Mouse (Mus musculus) lung, embryonic 14.5 days (tissue): ENCODE results near the gene Lgals3bp. TPM values are rescaled to one million over a fixed set of nuclear protein-coding genes. Genes with fewer than 3 reads are reported as not detected.
"Not testable (repeated sequence)": the region's sequence is repeated elsewhere in the genome, so short reads cannot be mapped to it uniquely, and the experiment has no call there.

ENCODE experiments used
- ATAC-seq: fragments of 200-750 bp; cut with Nextera tagmentation; 2 replicates; pipeline ENCODE4 v1.8.0; 2017; ENCODE audit warnings: mild to moderate bottlenecking, moderate TSS enrichment, moderate library complexity; ENCODE audit not compliant: insufficient read depth
- DNase-seq: peaks from one replicate; pipeline ENCODE4 v3.0.0-alpha.2; 2015
- H3K27ac ChIP-seq: fragments of 300-500 bp; sonication (generic); 2 replicates; pipeline ENCODE4 v1.5.1; 2014; ENCODE audit warnings: low read depth, mild to moderate bottlenecking, moderate library complexity
- H3K27me3 ChIP-seq: fragments of 300-500 bp; sonication (generic); 2 replicates; pipeline ENCODE4 v1.6.1; 2014; ENCODE audit warnings: low read length, control low read depth; ENCODE audit not compliant: insufficient read depth
- H3K36me3 ChIP-seq: fragments of 300-500 bp; sonication (generic); 2 replicates; pipeline ENCODE4 v1.6.1; 2014; ENCODE audit warnings: control low read depth; ENCODE audit not compliant: insufficient read depth
- H3K4me1 ChIP-seq: fragments of 300-500 bp; sonication (generic); 2 replicates; pipeline ENCODE4 v1.6.1; 2014; ENCODE audit warnings: antibody characterized with exemption, control low read depth; ENCODE audit not compliant: insufficient read depth
- H3K4me2 ChIP-seq: fragments of 300-500 bp; sonication (generic); 2 replicates; pipeline ENCODE4 v1.6.1; 2014; ENCODE audit warnings: mild to moderate bottlenecking
- H3K4me3 ChIP-seq: fragments of 300-500 bp; sonication (generic); 2 replicates; pipeline ENCODE4 v1.5.1; 2014; ENCODE audit warnings: low read depth, low read length
- H3K9ac ChIP-seq: fragments of 300-500 bp; sonication (generic); 2 replicates; pipeline ENCODE4 v1.6.1; 2014
- H3K9me3 ChIP-seq: fragments of 300-500 bp; sonication (generic); 2 replicates; pipeline ENCODE4 v1.6.1; 2016; ENCODE audit warnings: low read depth, low read length, control low read depth
- CTCF ChIP-seq: IDR thresholded peaks from 2 replicates; pipeline ENCODE4 v1.5.1; 2016; ENCODE audit warnings: antibody characterized with exemption, low read depth
- WGBS: fragments of 180-500 bp; shearing (Covaris S2); extraction: QIAGEN DNeasy Blood & Tissue Kit; methylation state at CpG from one replicate; pipeline ENCODE4 v1.1.7; 2014; 5-methylcytosine and 5-hydroxymethylcytosine counted together
- polyA plus RNA-seq: library from polyadenylated mRNA; unstranded; fragments of >200 nt; fragmentation: Nextera tagmentation; extraction: Ambion mirVana; gene quantifications from 2 replicates; pipeline ENCODE4 v1.2.1, GENCODE M21; 2014

Lgals3bp gene
- polyA plus RNA-seq, 1 experiment from 2014 or later, result 2.9 TPM

- H3K9ac ChIP-seq, result no peak overlapping the region
- TF ChIP-seq CTCF, result no peak
- ATAC-seq (no peak), DNase-seq (no peak)
- no peak overlapping the region for H3K4me2 ChIP-seq
- H3K4me1 ChIP-seq, result no peaks in the 10 kb centered on the region
- 76% methylated on average over 6 of the region's 6 CpGs for WGBS
- H3K9me3 ChIP-seq, result no peaks in the 10 kb centered on the region
- no peak overlapping the region for H3K27ac ChIP-seq
- H3K4me3 ChIP-seq, result no peak overlapping the region
- no peaks in the 10 kb centered on the region; the same call in 1 of the 2 replicates for H3K27me3 ChIP-seq
- H3K36me3 ChIP-seq, result no peaks in the 10 kb centered on the region
Observed at GRCm38 (mm10) chr11:118378656-118379055, 23.2 kb downstream of the Lgals3bp start.

GRCm38 (mm10) chr11:118376323-118376722, 25.6 kb downstream of the Lgals3bp start:
- not testable (repeated sequence) for DNase-seq, H3K4me2 ChIP-seq, H3K4me3 ChIP-seq, H3K4me1 ChIP-seq, H3K9ac ChIP-seq, ATAC-seq, H3K27me3 ChIP-seq, H3K36me3 ChIP-seq, H3K27ac ChIP-seq, H3K9me3 ChIP-seq

GRCm38 (mm10) chr11:118375881-118376280, 26.0 kb downstream of the Lgals3bp start:
- TF ChIP-seq CTCF, result no peak
- Histone ChIP-seq H3K27me3 (no peaks in the 10 kb centered on the region; the same call in 1 of the 2 replicates), H3K4me3 (no peak overlapping the region), H3K9ac (no peak overlapping the region), H3K27ac (no peak overlapping the region), H3K4me2 (no peak overlapping the region), H3K9me3 (no peaks in the 10 kb centered on the region), H3K4me1 (no peaks in the 10 kb centered on the region), H3K36me3 (no peaks in the 10 kb centered on the region)
- 55% methylated on average over 5 of the region's 5 CpGs for whole genome bisulfite sequencing
- DNase-seq (no peak), ATAC-seq (no peak)

- WGBS, result 72% methylated on average over 8 of the region's 8 CpGs
- Histone ChIP-seq H3K4me3 (no peak overlapping the region), H3K27ac (no peak overlapping the region), H3K4me2 (no peak overlapping the region), H3K36me3 (no peaks in the 10 kb centered on the region), H3K9me3 (no peaks in the 10 kb centered on the region), H3K9ac (no peak overlapping the region), H3K4me1 (no peaks in the 10 kb centered on the region), H3K27me3 (no peaks in the 10 kb centered on the region; the same call in 1 of the 2 replicates)
- no peak for TF ChIP-seq CTCF
- DNase-seq (no peak), ATAC-seq (no peak)
Observed at GRCm38 (mm10) chr11:118375461-118375860, 26.4 kb downstream of the Lgals3bp start.

GRCm38 (mm10) chr11:118375006-118375405, 26.9 kb downstream of the Lgals3bp start:
- no peak for ATAC-seq
- Histone ChIP-seq H3K4me2 (no peak overlapping the region), H3K36me3 (no peaks in the 10 kb centered on the region), H3K9ac (no peak overlapping the region), H3K27ac (no peak overlapping the region), H3K4me1 (no peaks in the 10 kb centered on the region), H3K27me3 (no peaks in the 10 kb centered on the region; the same call in 1 of the 2 replicates), H3K4me3 (no peak overlapping the region), H3K9me3 (no peaks in the 10 kb centered on the region)
- TF ChIP-seq CTCF, result 0 out of 2 replicates have a peak, but pooled peaks have one; percentile 20
- DNase-seq, result no peak

- no peak for ATAC-seq
- TF ChIP-seq CTCF, result no peak
Observed at GRCm38 (mm10) chr11:118374506-118374905, 27.4 kb downstream of the Lgals3bp start.

GRCm38 (mm10) chr11:118372641-118373040, 29.3 kb downstream of the Lgals3bp start:
- Histone ChIP-seq H3K27me3 (no peaks in the 10 kb centered on the region), H3K4me3 (no peak overlapping the region), H3K4me1 (no peaks in the 10 kb centered on the region), H3K27ac (no peak overlapping the region), H3K36me3 (no peaks in the 10 kb centered on the region), H3K9ac (no peak overlapping the region), H3K9me3 (no peaks in the 10 kb centered on the region), H3K4me2 (no peak overlapping the region)
- TF ChIP-seq CTCF, result no peak
- DNase-seq (no peak), ATAC-seq (no peak)
- WGBS, result 52% methylated on average over 7 of the region's 7 CpGs

More at GRCm38 (mm10) chr11:118374506-118374905, 27.4 kb downstream of the Lgals3bp start:
- Histone ChIP-seq H3K27ac (no peak overlapping the region), H3K4me3 (no peak overlapping the region), H3K36me3 (no peaks in the 10 kb centered on the region), H3K4me2 (no peak overlapping the region), H3K27me3 (no peaks in the 10 kb centered on the region; the same call in 1 of the 2 replicates), H3K4me1 (no peaks in the 10 kb centered on the region), H3K9me3 (no peaks in the 10 kb centered on the region), H3K9ac (no peak overlapping the region)
- WGBS, result 55% methylated on average over 5 of the region's 5 CpGs
- DNase-seq, result no peak

- H3K36me3 ChIP-seq, result no peaks in the 10 kb centered on the region
- TF ChIP-seq CTCF, result no peak
- DNase-seq (no peak), ATAC-seq (no peak)
- H3K4me1 ChIP-seq, result no peaks in the 10 kb centered on the region
- H3K9me3 ChIP-seq, result no peaks in the 10 kb centered on the region
- H3K9ac ChIP-seq, result no peak overlapping the region
- no peak overlapping the region for H3K27ac ChIP-seq
- no peak overlapping the region for H3K4me2 ChIP-seq
- no peaks in the 10 kb centered on the region for H3K27me3 ChIP-seq
- H3K4me3 ChIP-seq, result no peak overlapping the region
- 73% methylated on average over 7 of the region's 7 CpGs for WGBS
Observed at GRCm38 (mm10) chr11:118371876-118372275, 30.0 kb downstream of the Lgals3bp start.
